Mouse (Mus musculus) T-cell, adult 2 months (primary cell): ENCODE results near the gene Hoxc8.

Source experiments
- DNase-seq: peaks from one replicate; pipeline ENCODE4 v3.0.0; 2022; ENCODE audit warnings: low spot score

Gene Hoxc8

GRCm38 (mm10) chr15:102981379-102982288 is 8.8 kb upstream of the Hoxc8 start:
- DNase-seq: no peak

- no peak for DNase-seq
These were observed 6.7 kb upstream of the Hoxc8 start for GRCm38 (mm10) chr15:102983716-102984115.

- DNase-seq: no peak
These were observed 5.9 kb upstream of the Hoxc8 start for GRCm38 (mm10) chr15:102984521-102984920.

GRCm38 (mm10) chr15:102984925-102985324 is 5.5 kb upstream of the Hoxc8 start:
- no peak for DNase-seq

- DNase-seq: peak; percentile 66
These were observed 3.1 kb upstream of the Hoxc8 start for GRCm38 (mm10) chr15:102987124-102987833.

GRCm38 (mm10) chr15:102988078-102988477 is 2.3 kb upstream of the Hoxc8 start:
- DNase-seq: no peak

- DNase-seq: no peak
These were observed 1.4 kb downstream of the Hoxc8 start for GRCm38 (mm10) chr15:102991782-102992181.

GRCm38 (mm10) chr15:102992206-102992605 is 1.8 kb downstream of the Hoxc8 start:
- DNase-seq: no peak

GRCm38 (mm10) chr15:102992863-102993262 is 2.5 kb downstream of the Hoxc8 start:
- DNase-seq: no peak

- no peak for DNase-seq
These were observed 6.1 kb downstream of the Hoxc8 start for GRCm38 (mm10) chr15:102996548-102996947.

- no peak for DNase-seq
These were observed 7.0 kb downstream of the Hoxc8 start for GRCm38 (mm10) chr15:102997431-102997830.

GRCm38 (mm10) chr15:102997939-102998355 is 7.5 kb downstream of the Hoxc8 start, which contains the start of gene Hoxc6:
Gene Hoxc6, plus strand, starts transcription at chr15:102998257.
- DNase-seq: no peak

GRCm38 (mm10) chr15:102998608-102999182 is 8.3 kb downstream of the Hoxc8 start:
- no peak for DNase-seq

GRCm38 (mm10) chr15:102999183-102999831 is 8.9 kb downstream of the Hoxc8 start:
- DNase-seq: peak; percentile 75

- DNase-seq: no peak
These were observed 9.5 kb downstream of the Hoxc8 start for GRCm38 (mm10) chr15:102999955-103000354.

GRCm38 (mm10) chr15:103000501-103000901 is 10.1 kb downstream of the Hoxc8 start:
- DNase-seq: no peak

- DNase-seq: no peak
These were observed 11.0 kb downstream of the Hoxc8 start for GRCm38 (mm10) chr15:103001370-103001769.

GRCm38 (mm10) chr15:103002156-103002555 is 11.7 kb downstream of the Hoxc8 start:
- DNase-seq: no peak

- DNase-seq: no peak
These were observed 12.5 kb downstream of the Hoxc8 start for GRCm38 (mm10) chr15:103002821-103003448.

GRCm38 (mm10) chr15:103005308-103005707 is 14.9 kb downstream of the Hoxc8 start:
- no peak for DNase-seq

GRCm38 (mm10) chr15:103005797-103006196 is 15.4 kb downstream of the Hoxc8 start:
- DNase-seq: no peak

GRCm38 (mm10) chr15:103006326-103006725 is 15.9 kb downstream of the Hoxc8 start:
- DNase-seq: no peak
